33 mouse cellular contexts compared by ENCODE assay signal in genomic region chr14:33993521-33994289, GRCm38 (mm10). TPM values are rescaled to one million over a fixed set of nuclear protein-coding genes. Genes with fewer than 3 reads are reported as not detected.
DNase-seq lines count a peak whose midpoint lies in the region; ATAC-seq and TF ChIP-seq lines count a peak whose summit lies in the region.
"Had no signal": no experiment of that assay in that cellular context is flagged by ENCODE, and none has a peak within 500 bp of the region (broad histone marks: within the 10 kb centered on the region; RNA-seq: fewer than 3 reads in every experiment).

No protein-coding gene starts in this region.

- WGBS in heart, embryonic 12.5 days = 79% methylated on average over 6 of the region's 6 CpGs
- WGBS in lung, embryonic 14.5 days = 82% methylated on average over 6 of the region's 6 CpGs

- H3K27ac ChIP-seq in heart, embryonic 12.5 days (ENCODE audit: poor library complexity, severe bottlenecking) = no peak overlapping the region
- H3K27ac ChIP-seq in lung, embryonic 14.5 days (ENCODE audit: low read depth) = no peak overlapping the region
- H3K27ac ChIP-seq: forebrain, embryonic 13.5 days; heart, embryonic 15.5 days; hindbrain, embryonic 13.5 days; liver, embryonic 14.5 days; midbrain, embryonic 12.5 days; neural tube, embryonic 13.5 days; stomach, postnatal 0 days had no signal

- no peaks in the 10 kb centered on the region; the same call in 1 of the 2 replicates for H3K27me3 ChIP-seq in heart, embryonic 12.5 days (replicated peaks)
- no peaks in the 10 kb centered on the region for H3K27me3 ChIP-seq in lung, embryonic 14.5 days (ENCODE audit: insufficient read depth, low read length)
- H3K27me3 ChIP-seq: forebrain, embryonic 13.5 days; hindbrain, embryonic 13.5 days; megakaryocyte, embryonic 14.5 days; midbrain, embryonic 12.5 days; neural tube, embryonic 13.5 days had no signal

- DNase-seq in heart, adult 9 months (ENCODE audit: low spot score in 2 of 2) = no peak
- DNase-seq in lung, embryonic 14.5 days = peak; percentile 7
- DNase-seq in lung, adult 18-20 months = no peak
- peak; percentile 2 for DNase-seq in urinary bladder, postnatal 10 days (ENCODE audit: low spot score)
- DNase-seq in urinary bladder, adult 18-20 months (ENCODE audit: low spot score in 2 of 2) = no peak
- DNase-seq in thymus, postnatal 0 days (ENCODE audit: low spot score) = no peak
- DNase-seq: adrenal gland, postnatal 25 days; B cell, adult 2 months; cerebellum, adult 18-20 months; cerebellum, postnatal 14 days; gastrocnemius, postnatal 10 days; kidney, adult 9 months; kidney, postnatal 10 days; layer of hippocampus, adult 9-11 months; liver; right cerebral cortex, postnatal 4 days; thymus, adult 18-20 months; thymus, postnatal 36 days had no signal

- H3K9me3 ChIP-seq in heart, embryonic 12.5 days (replicated peaks) = no peaks in the 10 kb centered on the region
- H3K9me3 ChIP-seq in lung, embryonic 14.5 days (ENCODE audit: low read depth, low read length) = no peaks in the 10 kb centered on the region
- H3K9me3 ChIP-seq: forebrain, embryonic 13.5 days; heart, embryonic 15.5 days; hindbrain, embryonic 13.5 days; midbrain, embryonic 12.5 days; neural tube, embryonic 13.5 days had no signal

- peaks cover 17% of the 10 kb centered on the region for H3K4me1 ChIP-seq in heart, embryonic 12.5 days (replicated peaks)
- H3K4me1 ChIP-seq in lung, embryonic 14.5 days (ENCODE audit: insufficient read depth) = no peaks in the 10 kb centered on the region
- H3K4me1 ChIP-seq: forebrain, embryonic 13.5 days; hindbrain, embryonic 13.5 days; megakaryocyte, embryonic 14.5 days; midbrain, embryonic 12.5 days; neural tube, embryonic 13.5 days had no signal

- H3K4me2 ChIP-seq in heart, embryonic 12.5 days = no peak overlapping the region
- H3K4me2 ChIP-seq in lung, embryonic 14.5 days = no peak overlapping the region
- H3K4me2 ChIP-seq: forebrain, embryonic 13.5 days; heart, embryonic 15.5 days; hindbrain, embryonic 13.5 days; midbrain, embryonic 12.5 days; neural tube, embryonic 13.5 days had no signal

- ATAC-seq in heart, embryonic 12.5 days (ENCODE audit: insufficient number of reproducible peaks, low FRiP score) = 0 out of 2 replicates have a peak, but pooled peaks have one; percentile 18
- ATAC-seq in lung, embryonic 14.5 days (ENCODE audit: insufficient read depth) = peak; percentile 35; the same call in 1 of the 2 replicates
- ATAC-seq: forebrain, embryonic 13.5 days; intestine, embryonic 16.5 days had no signal

- no peak for TF ChIP-seq CTCF in lung, embryonic 14.5 days (IDR thresholded peaks at IDR 0.05; ENCODE audit: low read depth)

- no peak overlapping the region for H3K9ac ChIP-seq in heart, embryonic 12.5 days
- H3K9ac ChIP-seq in lung, embryonic 14.5 days = no peak overlapping the region
- H3K9ac ChIP-seq: forebrain, embryonic 13.5 days; heart, embryonic 15.5 days; hindbrain, embryonic 13.5 days; liver, embryonic 14.5 days; midbrain, embryonic 12.5 days; neural tube, embryonic 13.5 days had no signal

- no peak overlapping the region for H3K4me3 ChIP-seq in heart, embryonic 12.5 days
- H3K4me3 ChIP-seq in lung, embryonic 14.5 days (ENCODE audit: low read depth, low read length) = no peak overlapping the region
- H3K4me3 ChIP-seq: forebrain, embryonic 13.5 days; heart, embryonic 15.5 days; hindbrain, embryonic 13.5 days; megakaryocyte, embryonic 14.5 days; midbrain, embryonic 12.5 days; neural tube, embryonic 13.5 days had no signal

- no peaks in the 10 kb centered on the region for H3K36me3 ChIP-seq in heart, embryonic 12.5 days
- H3K36me3 ChIP-seq in lung, embryonic 14.5 days (ENCODE audit: insufficient read depth) = no peaks in the 10 kb centered on the region
- H3K36me3 ChIP-seq: heart, embryonic 15.5 days; hindbrain, embryonic 13.5 days; midbrain, embryonic 12.5 days; neural tube, embryonic 13.5 days had no signal

RNA-seq across cellular contexts. Expression of gene Zfp488, which starts 15.1 kb away (rescaled TPM):
- 0.04 TPM in 1 of 2 replicates, not detected in the other for polyA plus RNA-seq in heart, embryonic 12.5 days (2016; fragmentation: Nextera tagmentation; extraction: Ambion mirVana)
- polyA plus RNA-seq in lung, embryonic 14.5 days (2014; fragmentation: Nextera tagmentation; extraction: Ambion mirVana) = 0.05 TPM in 1 of 2 replicates, not detected in the other
- not detected in 2 replicates for polyA plus RNA-seq in thymus, postnatal 0 days (2015; fragmentation: Nextera tagmentation; extraction: Ambion mirVana)
- polyA plus RNA-seq: heart, embryonic 15.5 days; liver, embryonic 14.5 days; spleen, adult 2 months had no signal

RNA-seq across cellular contexts. Expression of gene Gm30083, which starts 21.3 kb away (rescaled TPM):
- polyA plus RNA-seq in heart, embryonic 12.5 days (2016; fragmentation: Nextera tagmentation; extraction: Ambion mirVana) = not detected in 2 replicates
- polyA plus RNA-seq in lung, embryonic 14.5 days (2014; fragmentation: Nextera tagmentation; extraction: Ambion mirVana) = not detected in 2 replicates
- not detected in 2 replicates for polyA plus RNA-seq in thymus, postnatal 0 days (2015; fragmentation: Nextera tagmentation; extraction: Ambion mirVana)
- polyA plus RNA-seq: cortical plate, adult 2 months; forebrain, embryonic 13.5 days; gonadal fat pad, adult 2 months; heart, embryonic 15.5 days; hindbrain, embryonic 13.5 days; intestine, embryonic 16.5 days; limb, embryonic 11.5 days; liver, embryonic 14.5 days; midbrain, embryonic 12.5 days; midbrain, postnatal 0 days; neural tube, embryonic 13.5 days; spleen, adult 2 months; stomach, postnatal 0 days had no signal

RNA-seq across cellular contexts. Expression of gene Gm5460, which starts 22.9 kb away (rescaled TPM):
- not detected in 2 replicates for polyA plus RNA-seq in heart, embryonic 12.5 days (2016; fragmentation: Nextera tagmentation; extraction: Ambion mirVana)
- polyA plus RNA-seq in lung, embryonic 14.5 days (2014; fragmentation: Nextera tagmentation; extraction: Ambion mirVana) = not detected in 2 replicates
- polyA plus RNA-seq in thymus, postnatal 0 days (2015; fragmentation: Nextera tagmentation; extraction: Ambion mirVana) = not detected in 2 replicates
- polyA plus RNA-seq: cortical plate, adult 2 months; forebrain, embryonic 13.5 days; heart, embryonic 15.5 days; hindbrain, embryonic 13.5 days; intestine, embryonic 16.5 days; limb, embryonic 11.5 days; liver, embryonic 14.5 days; midbrain, embryonic 12.5 days; midbrain, postnatal 0 days; neural tube, embryonic 13.5 days; spleen, adult 2 months; stomach, postnatal 0 days had no signal

RNA-seq across cellular contexts. Expression of gene Rbp3, which starts 39.9 kb away (rescaled TPM):
- 0.14 and 0.36 TPM in 2 replicates for polyA plus RNA-seq in heart, embryonic 12.5 days (2016; fragmentation: Nextera tagmentation; extraction: Ambion mirVana)
- not detected in 2 replicates for polyA plus RNA-seq in lung, embryonic 14.5 days (2014; fragmentation: Nextera tagmentation; extraction: Ambion mirVana)
- not detected in 2 replicates for polyA plus RNA-seq in thymus, postnatal 0 days (2015; fragmentation: Nextera tagmentation; extraction: Ambion mirVana)
- polyA plus RNA-seq: cortical plate, adult 2 months; forebrain, embryonic 13.5 days; gonadal fat pad, adult 2 months; hindbrain, embryonic 13.5 days; intestine, embryonic 16.5 days; limb, embryonic 11.5 days; neural tube, embryonic 13.5 days; spleen, adult 2 months; stomach, postnatal 0 days had no signal

RNA-seq across cellular contexts. Expression of gene Gdf2, which starts 52.9 kb away (rescaled TPM):
- polyA plus RNA-seq in heart, embryonic 12.5 days (2016; fragmentation: Nextera tagmentation; extraction: Ambion mirVana) = 0.46 and 0.80 TPM in 2 replicates
- polyA plus RNA-seq in lung, embryonic 14.5 days (2014; fragmentation: Nextera tagmentation; extraction: Ambion mirVana) = 0.05 TPM in 1 of 2 replicates, not detected in the other
- polyA plus RNA-seq in thymus, postnatal 0 days (2015; fragmentation: Nextera tagmentation; extraction: Ambion mirVana) = not detected in 2 replicates
- polyA plus RNA-seq: cortical plate, adult 2 months; forebrain, embryonic 13.5 days; hindbrain, embryonic 13.5 days; midbrain, embryonic 12.5 days; midbrain, postnatal 0 days; neural tube, embryonic 13.5 days had no signal

Comparison
In these comparisons a context has a peak if more than half of its experiments do, and no peak if none do; other contexts are left out.
1. DNase-seq: peak in lung, embryonic 14.5 days (single experiment) and urinary bladder, postnatal 10 days (single experiment); none in heart, adult 9 months (0 of 2), lung, adult 18-20 months (0 of 2), urinary bladder, adult 18-20 months (0 of 2) and thymus, postnatal 0 days (single experiment).